Mouse (Mus musculus) lung, postnatal 0 days (tissue): ENCODE data around the gene Lrrc10. TPM values are rescaled to one million over a fixed set of nuclear protein-coding genes. Genes with fewer than 3 reads are reported as not detected.
A peak's percentile ranks its signal among the peaks of the same experiment; 100 is the strongest.
"Not testable (repeated sequence)": the region's sequence is repeated elsewhere in the genome, so short reads cannot be mapped to it uniquely, and the experiment has no call there.

Source experiments
- ATAC-seq: fragments of 200-750 bp; cut with Nextera tagmentation; 2 replicates; pipeline ENCODE4 v1.8.0; 2017; ENCODE audit warnings: moderate library complexity
- DNase-seq: peaks from one replicate; pipeline ENCODE4 v3.0.0-alpha.2; 2016; ENCODE audit warnings: low spot score
- H3K27ac ChIP-seq: fragments of 300-500 bp; sonication (generic); 2 replicates; pipeline ENCODE4 v1.5.1; 2014; ENCODE audit warnings: antibody characterized with exemption, mild to moderate bottlenecking, low read length, mixed read lengths
- H3K27me3 ChIP-seq: fragments of 300-500 bp; sonication (generic); replicated peaks from 2 replicates; pipeline ENCODE4 v1.6.1; 2014; ENCODE audit warnings: low read length, mixed read lengths; ENCODE audit not compliant: insufficient read depth
- H3K36me3 ChIP-seq: fragments of 300-500 bp; sonication (generic); 2 replicates; pipeline ENCODE4 v1.6.1; 2014; ENCODE audit warnings: low read length, mixed read lengths; ENCODE audit not compliant: insufficient read depth
- H3K4me1 ChIP-seq: fragments of 300-500 bp; sonication (generic); 2 replicates; pipeline ENCODE4 v1.6.1; 2014; ENCODE audit warnings: antibody characterized with exemption, low read depth, low read length, mixed read lengths; ENCODE audit not compliant: insufficient read depth
- H3K4me2 ChIP-seq: fragments of 300-500 bp; sonication (generic); replicated peaks from 2 replicates; pipeline ENCODE4 v1.6.1; 2014; ENCODE audit warnings: low read depth, mild to moderate bottlenecking, low read length, moderate library complexity, mixed read lengths
- H3K4me3 ChIP-seq: fragments of 300-500 bp; sonication (generic); 2 replicates; pipeline ENCODE4 v1.5.1; 2014; ENCODE audit warnings: low read depth, low read length
- H3K9ac ChIP-seq: fragments of 300-500 bp; sonication (generic); replicated peaks from 2 replicates; pipeline ENCODE4 v1.6.1; 2014; ENCODE audit warnings: low read depth, mild to moderate bottlenecking
- H3K9me3 ChIP-seq: fragments of 300-500 bp; sonication (generic); 2 replicates; pipeline ENCODE4 v1.6.1; 2016; ENCODE audit warnings: low read length, mixed read lengths
- CTCF ChIP-seq: IDR thresholded peaks from 2 replicates; pipeline ENCODE4 v1.5.1; 2016; ENCODE audit warnings: antibody characterized with exemption, mild to moderate bottlenecking
- EP300 ChIP-seq: IDR thresholded peaks from 2 replicates; pipeline ENCODE4 v1.6.1; 2016; ENCODE audit warnings: antibody characterized with exemption, mild to moderate bottlenecking, control low read depth
- WGBS: fragments of 180-500 bp; shearing (Covaris S2); extraction: QIAGEN DNeasy Blood & Tissue Kit; methylation state at CpG from one replicate; pipeline ENCODE4 v1.1.7; 2014; 5-methylcytosine and 5-hydroxymethylcytosine counted together
- polyA plus RNA-seq: library from polyadenylated mRNA; unstranded; fragments of >200 nt; fragmentation: Nextera tagmentation; extraction: Ambion mirVana; gene quantifications from 2 replicates; pipeline ENCODE4 v1.2.1, GENCODE M21; 2015

Gene Lrrc10
- polyA plus RNA-seq, 1 experiment from 2014 or later: 0.45 TPM

DNA sequence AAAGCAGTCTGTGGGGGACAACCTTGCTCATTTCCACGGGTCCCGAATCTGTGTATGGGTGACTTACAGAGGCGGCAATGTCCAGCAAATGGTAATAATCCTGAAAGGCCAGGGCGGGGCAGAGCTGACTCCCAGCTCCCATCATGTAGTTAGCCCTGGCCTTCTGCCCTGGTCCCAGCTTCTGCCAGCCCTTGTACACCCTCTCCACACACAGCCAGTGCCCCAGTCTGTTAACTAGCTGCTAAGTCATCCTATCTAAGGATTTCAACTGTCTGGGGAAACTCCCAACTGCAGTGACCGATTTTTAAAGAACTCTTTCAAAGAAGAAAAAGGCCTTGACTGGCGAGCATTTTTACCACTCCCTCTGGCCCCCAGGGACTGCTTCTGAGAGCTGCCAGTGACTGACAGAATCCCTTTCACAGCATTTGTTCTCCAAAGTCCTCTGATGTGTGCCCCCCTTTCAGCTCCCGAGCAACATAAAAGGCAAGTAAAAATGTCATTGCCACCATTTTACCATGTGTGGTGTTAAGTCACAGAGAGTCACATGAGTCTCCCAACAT, 26.8 kb upstream of the Lrrc10 start:
- Histone ChIP-seq H3K36me3 (no peaks in the 10 kb centered on the region), H3K27me3 (no peaks in the 10 kb centered on the region), H3K4me1 (0 out of 2 replicates have a peak, but pooled peaks cover 3% of the 10 kb centered on the region), H3K9me3 (no peaks in the 10 kb centered on the region), H3K27ac (no peak overlapping the region), H3K4me2 (no peak overlapping the region), H3K9ac (no peak overlapping the region), H3K4me3 (no peak overlapping the region)
- 70% methylated on average over 7 of the region's 7 CpGs for WGBS
- DNase-seq: no peak
- TF ChIP-seq CTCF: no peak
- no peak for TF ChIP-seq EP300
- no peak for ATAC-seq

DNA sequence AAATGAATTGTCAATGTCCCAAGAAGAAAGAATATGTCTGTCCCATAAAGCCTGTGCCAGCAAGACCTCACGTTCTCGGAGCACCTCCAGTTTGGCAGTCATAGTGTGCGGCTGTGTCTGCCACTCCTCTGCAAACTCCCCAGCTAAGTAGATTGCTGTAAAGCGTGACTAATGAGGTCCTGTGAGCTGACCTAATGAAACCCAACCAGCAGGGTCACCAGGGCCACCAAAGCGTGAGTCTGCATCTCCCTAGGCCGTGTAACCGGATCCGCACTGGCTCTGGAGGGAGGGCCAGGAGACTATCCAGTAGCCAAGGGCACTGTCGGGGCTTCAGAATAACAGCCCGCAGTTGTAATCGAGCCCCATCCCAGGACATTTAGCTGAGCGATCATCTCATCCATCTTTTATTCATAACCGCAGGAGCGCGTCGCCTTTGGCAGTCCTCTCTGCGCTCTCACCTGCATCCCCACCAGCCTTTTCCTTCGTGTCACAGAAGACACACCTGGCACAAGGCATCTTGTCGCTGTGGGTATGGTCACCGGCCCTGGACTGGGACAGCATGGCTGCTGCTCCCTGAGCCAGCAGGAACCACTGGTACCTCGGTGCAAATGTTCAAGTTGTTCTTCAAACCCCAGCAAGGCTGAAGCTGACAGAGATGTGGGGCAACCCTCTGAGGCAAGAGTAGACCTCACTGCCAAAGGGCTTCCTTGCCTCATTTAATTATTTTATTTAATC, 24.0 kb upstream of the Lrrc10 start:
- Histone ChIP-seq H3K4me3 (no peak overlapping the region), H3K36me3 (no peaks in the 10 kb centered on the region), H3K4me2 (no peak overlapping the region), H3K27me3 (no peaks in the 10 kb centered on the region), H3K9me3 (no peaks in the 10 kb centered on the region), H3K27ac (no peak overlapping the region), H3K4me1 (no peaks in the 10 kb centered on the region), H3K9ac (no peak overlapping the region)
- WGBS: 21% methylated on average over 21 of the region's 21 CpGs
- TF ChIP-seq CTCF (no peak), EP300 (no peak)
- DNase-seq (no peak), ATAC-seq (no peak)

DNA sequence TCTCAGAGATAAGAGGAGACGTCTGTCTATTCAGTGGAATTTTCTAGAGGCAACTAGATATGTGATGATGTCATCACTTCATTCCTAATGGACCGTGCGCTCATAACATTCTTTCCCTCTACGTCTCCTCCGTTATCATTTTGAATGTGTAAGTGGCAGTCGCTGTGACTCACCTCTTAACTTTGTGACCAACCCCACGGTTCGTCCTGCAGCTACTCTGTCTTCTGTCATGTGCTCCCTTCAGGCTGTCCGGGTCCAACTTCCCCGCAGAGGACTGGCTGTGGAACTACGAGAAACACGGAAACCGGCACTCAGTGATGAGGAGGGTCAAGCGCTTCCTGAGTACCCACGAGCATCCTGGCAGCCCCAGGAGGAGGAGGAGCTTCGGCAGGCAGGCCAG, 21.4 kb upstream of the Lrrc10 start:
- ATAC-seq (peak; percentile 84), DNase-seq (peak; percentile 61)
- H3K4me2 ChIP-seq: peak overlapping the region; percentile 54
- no peaks in the 10 kb centered on the region for H3K27me3 ChIP-seq
- no peaks in the 10 kb centered on the region for H3K36me3 ChIP-seq
- H3K4me3 ChIP-seq: peak overlapping the region; percentile 14; the same call in 1 of the 2 replicates
- 11% methylated on average over 16 of the region's 16 CpGs for WGBS
- TF ChIP-seq CTCF: no peak
- TF ChIP-seq EP300: peak; percentile 86
- no peak overlapping the region for H3K27ac ChIP-seq
- H3K9ac ChIP-seq: no peak overlapping the region
- no peaks in the 10 kb centered on the region for H3K4me1 ChIP-seq
- H3K9me3 ChIP-seq: no peaks in the 10 kb centered on the region

DNA sequence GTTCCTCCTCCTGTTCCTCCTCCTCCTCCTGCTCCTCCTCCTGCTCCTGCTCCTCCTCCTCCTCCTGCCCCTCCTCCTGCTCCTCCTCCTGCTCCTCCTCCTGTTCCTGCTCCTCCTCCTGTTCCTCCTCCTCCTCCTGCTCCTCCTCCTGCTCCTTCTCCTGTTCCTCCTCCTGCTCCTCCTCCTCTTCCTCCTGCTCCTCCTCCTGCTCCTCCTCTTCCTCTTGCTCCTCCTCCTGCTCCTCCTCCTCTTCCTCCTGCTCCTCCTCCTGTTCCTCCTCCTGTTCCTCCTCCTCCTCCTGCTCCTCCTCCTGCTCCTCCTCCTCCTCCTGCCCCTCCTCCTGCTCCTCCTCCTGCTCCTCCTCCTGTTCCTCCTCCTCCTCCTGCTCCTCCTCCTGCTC, 19.4 kb upstream of the Lrrc10 start:
- H3K4me1 ChIP-seq, H3K9ac ChIP-seq, H3K4me3 ChIP-seq, H3K9me3 ChIP-seq, H3K27me3 ChIP-seq, H3K4me2 ChIP-seq, H3K36me3 ChIP-seq, DNase-seq, H3K27ac ChIP-seq, ATAC-seq: not testable (repeated sequence)

DNA sequence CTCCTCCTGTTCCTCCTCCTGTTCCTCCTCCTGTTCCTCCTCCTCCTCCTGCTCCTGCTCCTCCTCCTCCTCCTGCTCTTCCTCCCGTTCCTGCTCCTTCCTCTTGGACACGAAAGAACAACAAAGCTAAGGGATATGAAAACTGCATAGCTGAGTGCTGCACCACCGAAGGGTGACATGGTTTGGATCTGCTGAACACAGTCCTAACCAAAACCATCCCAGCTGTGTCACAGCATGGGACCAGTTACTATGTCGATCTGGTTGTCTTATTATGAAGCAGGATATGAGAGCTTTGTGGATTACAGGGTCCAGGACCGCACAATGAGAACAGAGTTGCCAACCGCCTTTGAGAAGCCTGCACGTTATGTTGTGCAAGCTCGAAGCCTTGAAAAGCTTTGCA, 19.0 kb upstream of the Lrrc10 start:
- Histone ChIP-seq H3K4me3 (no peak overlapping the region), H3K27ac (no peak overlapping the region), H3K9ac (no peak overlapping the region), H3K36me3 (no peaks in the 10 kb centered on the region), H3K9me3 (no peaks in the 10 kb centered on the region), H3K27me3 (no peaks in the 10 kb centered on the region), H3K4me1 (no peaks in the 10 kb centered on the region), H3K4me2 (no peak overlapping the region)
- ATAC-seq (no peak), DNase-seq (no peak)
- TF ChIP-seq CTCF (no peak), EP300 (no peak)
- 71% methylated on average over 8 of the region's 8 CpGs for WGBS

DNA sequence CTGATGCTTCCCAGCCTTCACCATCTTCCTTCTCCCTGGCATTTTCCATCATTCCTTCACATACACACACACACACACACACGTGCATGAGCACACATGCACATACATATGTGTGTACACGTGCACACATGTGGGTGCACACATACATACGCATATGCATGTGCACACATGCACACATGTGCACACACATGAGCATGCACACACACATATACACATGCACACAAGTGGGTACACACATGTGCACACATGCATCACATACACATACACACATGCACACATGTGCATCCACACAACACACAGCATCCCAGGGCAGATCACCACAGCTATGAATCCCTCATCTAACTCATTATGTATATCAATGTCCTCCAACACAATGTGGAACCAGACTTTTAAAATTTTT, 14.0 kb upstream of the Lrrc10 start:
- Histone ChIP-seq H3K4me1 (no peaks in the 10 kb centered on the region), H3K9ac (no peak overlapping the region), H3K27me3 (no peaks in the 10 kb centered on the region), H3K4me2 (no peak overlapping the region), H3K36me3 (no peaks in the 10 kb centered on the region), H3K27ac (no peak overlapping the region), H3K9me3 (no peaks in the 10 kb centered on the region), H3K4me3 (no peak overlapping the region)
- ATAC-seq (no peak), DNase-seq (no peak)
- no peak for TF ChIP-seq EP300
- TF ChIP-seq CTCF: no peak
- WGBS: 88% methylated on average over 3 of the region's 3 CpGs
